Mouse (Mus musculus) testis, adult 2 months (tissue): ENCODE data around the gene Zfp362.

Experiments used
- CTCF ChIP-seq: fragments of 200-500 bp; IDR thresholded peaks from 2 replicates; pipeline ENCODE4 v1.5.1; 2012; ENCODE audit warnings: low read depth, mild to moderate bottlenecking, inconsistent platforms, low read length, moderate library complexity; ENCODE audit not compliant: control insufficient read depth, insufficient read depth, insufficient replicate concordance
- POLR2A ChIP-seq: fragments of 200-500 bp; IDR thresholded peaks from 2 replicates; pipeline ENCODE4 v1.6.1; 2012; ENCODE audit warnings: low read depth, mild to moderate bottlenecking, inconsistent platforms, low read length, moderate library complexity; ENCODE audit not compliant: control insufficient read depth

DNA sequence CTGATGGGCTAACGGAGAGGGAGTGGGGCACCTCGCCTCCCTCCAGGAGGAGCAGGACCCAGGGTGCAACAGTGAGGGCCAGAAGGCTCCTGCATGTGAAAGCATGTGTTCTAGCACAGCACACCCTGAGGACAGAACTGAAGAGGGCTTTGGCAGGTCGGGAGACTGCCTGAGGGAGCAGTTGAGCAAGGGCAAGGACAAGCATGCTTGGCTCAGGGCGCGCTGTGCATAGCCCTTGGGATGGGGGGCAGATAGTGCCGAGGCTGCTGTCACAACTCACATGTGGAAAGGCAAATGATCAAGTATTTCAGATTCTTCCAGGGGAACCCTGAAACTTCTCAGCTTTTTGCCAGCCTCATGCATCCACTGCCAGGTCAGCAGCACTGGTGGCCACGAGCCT lies 57.5 kb downstream of the Zfp362 start:
- no peak for TF ChIP-seq CTCF
- TF ChIP-seq POLR2A = no peak
